Mouse (Mus musculus) stomach, postnatal 0 days (tissue): ENCODE data around the gene Mlh3.

Experiments used
- CTCF ChIP-seq: IDR thresholded peaks from 2 replicates; pipeline ENCODE4 v1.5.1; 2016; ENCODE audit warnings: antibody characterized with exemption, low read depth, mild to moderate bottlenecking, moderate library complexity
- EP300 ChIP-seq: optimal IDR thresholded peaks from 2 replicates; pipeline ENCODE3; 2016; ENCODE audit warnings: antibody characterized with exemption

DNA sequence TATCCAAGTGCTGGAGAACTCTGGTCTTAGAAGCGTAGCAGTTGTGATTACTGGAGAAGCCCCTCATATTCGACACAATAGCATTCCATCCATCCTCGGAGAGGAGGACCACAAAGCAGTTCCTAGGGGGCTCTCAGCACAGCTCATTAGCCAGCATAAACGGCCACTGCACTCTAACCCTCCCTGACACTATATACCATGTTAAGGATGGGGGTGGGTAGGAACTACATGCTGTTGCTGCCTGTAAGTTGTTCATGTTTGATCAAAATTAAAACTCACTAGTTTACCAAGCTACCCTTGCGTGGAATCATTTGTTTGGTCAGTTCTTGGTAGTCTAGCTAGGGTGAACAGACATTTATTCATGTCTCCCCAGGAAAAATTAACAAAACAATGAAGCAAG lies 5.9 kb upstream of the Mlh3 start:
- TF ChIP-seq EP300 (no peak), CTCF (no peak)
